Mouse (Mus musculus) embryonic facial prominence, embryonic 15.5 days (tissue): ENCODE measurements around the gene Fcf1. TPM values are rescaled to one million over a fixed set of nuclear protein-coding genes. Genes with fewer than 3 reads are reported as not detected.

ENCODE experiments used
- ATAC-seq: fragments of 200-750 bp; cut with Nextera tagmentation; 2 replicates; pipeline ENCODE4 v1.8.0; 2017; ENCODE audit warnings: low read depth, moderate TSS enrichment; ENCODE audit not compliant: insufficient number of reproducible peaks, low FRiP score, low TSS enrichment
- H3K27ac ChIP-seq: fragments of 300-500 bp; sonication (generic); replicated peaks from 2 replicates; pipeline ENCODE4 v1.5.1; 2015; ENCODE audit warnings: mild to moderate bottlenecking, inconsistent platforms
- H3K27me3 ChIP-seq: fragments of 300-500 bp; sonication (generic); 2 replicates; pipeline ENCODE4 v1.6.1; 2015; ENCODE audit warnings: inconsistent platforms
- H3K36me3 ChIP-seq: fragments of 300-500 bp; sonication (generic); 2 replicates; pipeline ENCODE4 v1.6.1; 2015; ENCODE audit warnings: mild to moderate bottlenecking, inconsistent platforms
- H3K4me1 ChIP-seq: fragments of 300-500 bp; sonication (generic); 2 replicates; pipeline ENCODE4 v1.6.1; 2015; ENCODE audit warnings: inconsistent platforms
- H3K4me2 ChIP-seq: fragments of 300-500 bp; sonication (generic); replicated peaks from 2 replicates; pipeline ENCODE4 v1.6.1; 2015; ENCODE audit warnings: mild to moderate bottlenecking, inconsistent platforms
- H3K4me3 ChIP-seq: fragments of 300-500 bp; sonication (generic); replicated peaks from 2 replicates; pipeline ENCODE4 v1.5.1; 2015; ENCODE audit warnings: mild to moderate bottlenecking, inconsistent platforms
- H3K9ac ChIP-seq: fragments of 300-500 bp; sonication (generic); 2 replicates; pipeline ENCODE4 v1.6.1; 2015; ENCODE audit warnings: inconsistent platforms
- H3K9me3 ChIP-seq: fragments of 300-500 bp; sonication (generic); replicated peaks from 2 replicates; pipeline ENCODE4 v1.6.1; 2016; ENCODE audit warnings: inconsistent platforms
- WGBS: fragments of 180-500 bp; shearing (Covaris S2); methylation state at CpG from one replicate; pipeline ENCODE4 v1.1.7; 2015; 5-methylcytosine and 5-hydroxymethylcytosine counted together
- polyA plus RNA-seq: library from polyadenylated mRNA; unstranded; fragments of >200 nt; fragmentation: Nextera tagmentation; extraction: Ambion mirVana; gene quantifications from 2 replicates; pipeline ENCODE4 v1.2.1, GENCODE M21; 2015

Gene Fcf1
- 125 and 130 TPM in 2 replicates for polyA plus RNA-seq

- H3K9me3 ChIP-seq = no peaks in the 10 kb centered on the region
- H3K4me3 ChIP-seq = peak within 1 kb of the TSS; percentile 90
- peaks cover 21% of the 10 kb centered on the region for H3K36me3 ChIP-seq
- peaks cover 17% of the 10 kb centered on the region for H3K4me1 ChIP-seq
- ATAC-seq = peak; percentile 72; the same call in 1 of the 2 replicates
- under 1% methylated on average over 42 of the region's 42 CpGs for WGBS
- peak within 1 kb of the TSS; percentile 79 for H3K9ac ChIP-seq
- H3K27me3 ChIP-seq = no peaks in the 10 kb centered on the region
- 0 out of 2 replicates have a peak within 1 kb of the TSS, but pooled peaks have one; percentile 22 for H3K27ac ChIP-seq
- peak within 1 kb of the TSS; percentile 80 for H3K4me2 ChIP-seq
These were observed at the start of gene Fcf1, which contains the start of gene Arel1 for GRCm38 (mm10) chr12:84970428-84971096. Fcf1 (plus strand) TSS chr12:84970897. Arel1 (minus strand) TSS chr12:84970900.

GRCm38 (mm10) chr12:84921881-84922419 is 48.7 kb upstream of the Fcf1 start:
- 84% methylated on average over 8 of the region's 8 CpGs for WGBS
- H3K4me2 ChIP-seq = no peak overlapping the region

GRCm38 (mm10) chr12:84924324-84924723 is 46.4 kb upstream of the Fcf1 start:
- H3K27ac ChIP-seq = no peak overlapping the region
- H3K9ac ChIP-seq = no peak overlapping the region
- peaks cover 82% of the 10 kb centered on the region for H3K36me3 ChIP-seq
- H3K4me1 ChIP-seq = no peaks in the 10 kb centered on the region
- no peaks in the 10 kb centered on the region for H3K9me3 ChIP-seq
- no peak for ATAC-seq
- H3K27me3 ChIP-seq = no peaks in the 10 kb centered on the region
- no peak overlapping the region for H3K4me3 ChIP-seq
- WGBS = 87% methylated on average over 5 of the region's 5 CpGs
- H3K4me2 ChIP-seq = no peak overlapping the region

More at GRCm38 (mm10) chr12:84921881-84922419, 48.7 kb upstream of the Fcf1 start:
- H3K9ac ChIP-seq = no peak overlapping the region
- no peak for ATAC-seq
- H3K4me3 ChIP-seq = no peak overlapping the region
- H3K9me3 ChIP-seq = no peaks in the 10 kb centered on the region
- no peak overlapping the region for H3K27ac ChIP-seq
- no peaks in the 10 kb centered on the region for H3K27me3 ChIP-seq
- H3K4me1 ChIP-seq = no peaks in the 10 kb centered on the region
- H3K36me3 ChIP-seq = peaks cover 77% of the 10 kb centered on the region

- Histone ChIP-seq H3K4me2 (no peak overlapping the region), H3K4me1 (no peaks in the 10 kb centered on the region), H3K36me3 (peaks cover 83% of the 10 kb centered on the region), H3K9me3 (no peaks in the 10 kb centered on the region), H3K9ac (no peak overlapping the region), H3K27me3 (no peaks in the 10 kb centered on the region), H3K4me3 (no peak overlapping the region), H3K27ac (no peak overlapping the region)
- no peak for ATAC-seq
- WGBS = 90% methylated on average over 6 of the region's 6 CpGs
These were observed 44.2 kb upstream of the Fcf1 start for GRCm38 (mm10) chr12:84926542-84926941.

- Histone ChIP-seq H3K9me3 (no peaks in the 10 kb centered on the region), H3K27ac (no peak overlapping the region), H3K27me3 (no peaks in the 10 kb centered on the region), H3K4me2 (no peak overlapping the region), H3K9ac (no peak overlapping the region), H3K4me3 (no peak overlapping the region), H3K36me3 (peaks cover 73% of the 10 kb centered on the region), H3K4me1 (no peaks in the 10 kb centered on the region)
- ATAC-seq = no peak
- WGBS = 96% methylated on average over 6 of the region's 6 CpGs
These were observed 38.5 kb upstream of the Fcf1 start for GRCm38 (mm10) chr12:84932210-84932609.

GRCm38 (mm10) chr12:84935343-84935742 is 35.4 kb upstream of the Fcf1 start:
- H3K36me3 ChIP-seq = peaks cover 66% of the 10 kb centered on the region
- ATAC-seq = no peak
- H3K27ac ChIP-seq = no peak overlapping the region
- no peak overlapping the region for H3K4me3 ChIP-seq
- H3K27me3 ChIP-seq = no peaks in the 10 kb centered on the region
- H3K9me3 ChIP-seq = no peaks in the 10 kb centered on the region
- no peak overlapping the region for H3K4me2 ChIP-seq
- 77% methylated on average over 5 of the region's 5 CpGs for WGBS
- no peak overlapping the region for H3K9ac ChIP-seq
- H3K4me1 ChIP-seq = no peaks in the 10 kb centered on the region

- WGBS = 93% methylated on average over 7 of the region's 7 CpGs
- H3K4me1 ChIP-seq = no peaks in the 10 kb centered on the region
- H3K9ac ChIP-seq = no peak overlapping the region
- no peak overlapping the region for H3K4me3 ChIP-seq
- peaks cover 63% of the 10 kb centered on the region for H3K36me3 ChIP-seq
- H3K27me3 ChIP-seq = no peaks in the 10 kb centered on the region
- ATAC-seq = no peak
- H3K4me2 ChIP-seq = no peak overlapping the region
- H3K27ac ChIP-seq = no peak overlapping the region
- H3K9me3 ChIP-seq = no peaks in the 10 kb centered on the region
These were observed 31.6 kb upstream of the Fcf1 start for GRCm38 (mm10) chr12:84939117-84939516.

- WGBS = 91% methylated on average over 7 of the region's 7 CpGs
- Histone ChIP-seq H3K4me2 (no peak overlapping the region), H3K4me1 (no peaks in the 10 kb centered on the region), H3K27me3 (no peaks in the 10 kb centered on the region), H3K9me3 (no peaks in the 10 kb centered on the region), H3K4me3 (no peak overlapping the region), H3K27ac (no peak overlapping the region), H3K9ac (no peak overlapping the region), H3K36me3 (peaks cover 59% of the 10 kb centered on the region)
- no peak for ATAC-seq
These were observed 30.4 kb upstream of the Fcf1 start for GRCm38 (mm10) chr12:84940343-84940742.

- 91% methylated on average over 13 of the region's 13 CpGs for WGBS
- no peaks in the 10 kb centered on the region for H3K27me3 ChIP-seq
- ATAC-seq = no peak
- H3K4me3 ChIP-seq = no peak overlapping the region
- no peaks in the 10 kb centered on the region for H3K4me1 ChIP-seq
- no peak overlapping the region for H3K4me2 ChIP-seq
- H3K9ac ChIP-seq = no peak overlapping the region
- H3K27ac ChIP-seq = no peak overlapping the region
- no peaks in the 10 kb centered on the region for H3K9me3 ChIP-seq
- H3K36me3 ChIP-seq = peaks cover 54% of the 10 kb centered on the region
These were observed 29.0 kb upstream of the Fcf1 start for GRCm38 (mm10) chr12:84941717-84942116.

GRCm38 (mm10) chr12:84943006-84943952 is 27.4 kb upstream of the Fcf1 start:
- no peak overlapping the region for H3K27ac ChIP-seq
- H3K27me3 ChIP-seq = no peaks in the 10 kb centered on the region
- H3K4me2 ChIP-seq = no peak overlapping the region
- H3K9ac ChIP-seq = no peak overlapping the region
- WGBS = 83% methylated on average over 21 of the region's 21 CpGs
- H3K4me1 ChIP-seq = no peaks in the 10 kb centered on the region
- H3K9me3 ChIP-seq = no peaks in the 10 kb centered on the region
- H3K36me3 ChIP-seq = peaks cover 65% of the 10 kb centered on the region
- no peak for ATAC-seq
- no peak overlapping the region for H3K4me3 ChIP-seq

GRCm38 (mm10) chr12:84944150-84944812 is 26.4 kb upstream of the Fcf1 start:
- 91% methylated on average over 4 of the region's 4 CpGs for WGBS
- Histone ChIP-seq H3K4me1 (no peaks in the 10 kb centered on the region), H3K27me3 (no peaks in the 10 kb centered on the region), H3K27ac (no peak overlapping the region), H3K4me3 (no peak overlapping the region), H3K9me3 (no peaks in the 10 kb centered on the region), H3K4me2 (no peak overlapping the region), H3K9ac (no peak overlapping the region), H3K36me3 (peaks cover 63% of the 10 kb centered on the region)
- ATAC-seq = no peak
